Mouse (Mus musculus) hindlimb bud, embryonic 11.5 days (tissue): ENCODE measurements around the gene Mrpl46.

ENCODE experiments used
- DNase-seq: peaks from one replicate; pipeline ENCODE4 v3.0.0-alpha.2; 2012; ENCODE audit warnings: low read depth, low spot score; ENCODE audit errors: extremely low spot score

The Mrpl46 gene

GRCm38 (mm10) chr7:78769075-78769652 lies 14.2 kb downstream of the Mrpl46 start:
- no peak for DNase-seq

GRCm38 (mm10) chr7:78767929-78768531 lies 15.3 kb downstream of the Mrpl46 start:
- no peak for DNase-seq

DNA sequence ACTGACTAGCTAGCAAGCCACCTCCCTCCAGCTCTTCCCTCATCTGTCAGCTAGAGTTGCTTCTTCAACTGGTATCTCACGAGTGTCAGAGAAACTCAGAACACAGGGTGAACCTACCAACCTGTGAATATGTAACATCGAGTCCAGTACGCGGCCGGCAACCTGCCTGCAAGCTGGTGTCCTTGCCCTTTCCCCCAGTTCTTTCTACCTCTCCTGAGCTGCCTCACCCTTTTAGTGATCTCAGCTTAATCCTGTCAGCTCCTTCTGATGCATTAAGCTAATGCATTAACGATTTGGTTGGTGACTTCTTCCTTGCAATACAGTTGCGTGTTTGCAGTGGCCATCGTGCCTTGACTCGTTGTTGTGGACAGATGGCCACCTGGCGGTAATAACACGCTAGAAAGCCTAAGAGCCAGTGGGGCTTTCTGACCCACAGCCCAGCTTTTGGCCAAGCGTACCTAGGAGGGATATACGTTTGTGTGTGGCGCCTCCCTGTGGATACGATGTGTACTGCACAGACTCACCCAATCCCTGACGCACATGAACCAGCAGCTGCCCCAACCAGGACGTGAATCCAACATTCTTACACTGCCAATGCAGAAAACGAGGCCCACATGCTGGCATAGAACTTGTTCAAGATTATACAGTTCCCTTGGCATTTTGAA lies 17.2 kb downstream of the Mrpl46 start:
- DNase-seq: peak; percentile 66

DNA sequence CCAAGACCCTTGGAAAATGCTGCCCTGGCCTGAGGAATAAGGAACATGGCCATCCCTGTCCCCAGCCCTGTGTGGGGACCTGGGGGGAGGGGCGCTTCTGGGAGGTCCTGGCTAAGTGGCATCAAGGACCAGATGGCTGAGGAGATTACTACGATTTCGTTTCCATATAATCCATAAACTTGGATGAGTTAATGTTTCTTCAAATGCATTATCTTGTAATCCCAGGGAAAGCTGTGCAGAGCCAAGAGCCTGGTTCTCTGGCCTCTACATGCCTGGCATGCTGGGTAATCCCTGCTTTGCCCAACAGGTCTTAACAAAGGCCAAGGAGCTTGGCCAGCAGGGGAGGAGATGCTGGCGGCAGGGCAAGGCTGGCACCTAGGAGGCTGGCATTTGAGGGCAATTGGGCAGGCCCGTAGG lies 18.1 kb downstream of the Mrpl46 start:
- DNase-seq: no peak

DNA sequence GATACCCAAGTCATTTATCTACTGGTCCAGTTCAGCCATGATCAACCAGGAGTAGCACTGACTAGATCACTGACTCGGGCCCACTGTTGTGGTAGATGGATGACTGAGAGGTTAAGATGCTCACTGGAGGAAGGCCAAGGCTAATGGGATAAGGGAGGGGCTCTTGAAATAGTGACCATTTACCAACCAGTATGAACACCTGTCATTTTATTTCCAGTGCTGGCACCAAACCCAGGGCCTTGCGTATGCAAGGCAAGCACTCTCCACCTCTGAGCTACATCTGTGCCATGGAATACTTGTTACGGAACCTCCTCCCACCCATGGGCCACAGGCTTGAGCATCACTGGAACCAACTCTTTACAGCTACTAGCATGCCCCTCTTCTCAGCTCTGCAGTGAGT lies 19.5 kb downstream of the Mrpl46 start:
- DNase-seq: no peak

DNA sequence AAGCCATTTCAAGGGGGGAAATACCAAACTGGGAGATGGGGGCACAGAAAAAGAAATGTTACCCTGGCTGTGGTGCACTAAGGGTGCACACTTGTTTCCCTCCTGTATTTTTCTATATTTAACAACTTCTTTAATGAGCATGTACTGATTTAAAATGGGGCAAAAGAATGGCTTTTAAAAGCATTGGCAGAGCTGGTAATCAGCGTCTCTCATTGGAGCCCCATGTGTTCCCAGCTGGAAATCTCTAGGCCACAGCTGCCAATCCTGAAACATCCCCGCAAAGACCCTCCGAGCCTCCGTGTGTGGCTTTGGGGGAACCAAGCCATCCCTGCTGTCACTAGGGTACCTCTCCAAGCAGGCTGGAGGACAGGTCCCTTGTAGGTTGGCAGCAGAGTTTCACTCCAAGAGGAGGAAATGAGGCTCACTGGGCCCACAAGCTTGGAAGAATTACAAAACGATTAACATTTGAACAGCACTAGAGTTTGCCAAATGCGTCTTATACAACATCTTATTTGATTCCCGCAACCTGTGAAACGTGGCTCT lies 28.8 kb downstream of the Mrpl46 start:
- no peak for DNase-seq

DNA sequence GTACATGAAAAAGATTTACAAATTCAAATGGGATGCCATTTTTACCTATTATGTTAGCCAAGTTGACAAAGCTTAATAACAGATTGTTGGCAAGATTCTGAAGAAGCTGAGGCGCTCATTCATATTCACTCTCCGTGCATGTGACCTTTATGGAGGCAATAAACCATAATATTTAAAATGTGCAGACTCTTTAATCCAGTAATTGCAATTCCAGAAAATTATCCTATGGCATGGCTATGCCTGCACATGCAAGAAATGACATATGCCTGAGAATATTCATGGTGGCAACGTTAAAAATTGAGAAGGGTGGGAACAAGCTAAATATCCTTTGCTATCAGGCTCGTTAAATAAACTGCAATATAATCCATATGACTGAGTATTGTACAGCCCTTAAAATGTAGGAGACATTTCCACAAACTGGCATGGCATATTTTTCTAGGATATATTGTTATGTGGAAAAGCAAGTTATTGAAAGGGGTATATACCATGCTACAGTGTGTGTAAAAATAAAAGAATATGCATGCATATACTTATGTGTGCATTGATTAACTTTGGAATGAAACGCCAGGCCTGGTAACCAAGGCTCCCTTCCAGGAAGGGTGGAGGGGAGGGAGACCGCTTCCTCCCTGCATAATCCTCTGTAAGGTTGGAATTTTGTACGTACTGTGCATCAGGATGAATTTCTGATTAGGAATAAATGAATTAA lies 29.4 kb downstream of the Mrpl46 start:
- DNase-seq: no peak

- no peak for DNase-seq
Observed at GRCm38 (mm10) chr7:78752961-78753360, 30.4 kb downstream of the Mrpl46 start.

DNA sequence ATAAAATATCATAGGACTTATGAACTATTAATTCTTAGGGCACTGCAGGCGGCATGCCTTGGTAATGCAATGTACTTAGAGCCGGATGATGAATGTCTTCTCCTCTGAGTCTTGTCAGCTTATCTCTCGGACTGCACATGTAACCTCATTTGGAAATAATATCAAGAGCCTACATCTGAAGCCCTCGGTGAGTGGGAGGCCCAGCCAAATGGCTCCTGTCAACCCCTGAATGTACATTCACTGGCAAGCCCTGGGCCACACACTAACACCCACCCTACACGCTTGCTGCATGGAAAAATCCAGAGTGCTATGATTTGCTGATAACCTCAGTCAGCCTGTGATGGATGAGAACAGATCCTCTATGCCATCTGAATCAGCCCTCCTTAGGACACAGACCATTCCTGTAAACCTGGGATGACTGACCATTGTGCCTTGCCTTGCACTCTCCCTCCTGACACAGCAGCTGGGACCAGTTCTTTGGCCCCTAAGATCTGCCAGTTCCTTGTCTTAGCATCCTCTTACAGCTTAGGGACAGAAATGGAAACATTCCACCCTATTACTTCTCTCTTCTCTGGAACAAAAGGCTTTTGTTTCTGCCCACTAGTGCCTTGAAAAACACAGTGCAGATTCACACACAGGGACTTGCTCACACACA lies 39.5 kb downstream of the Mrpl46 start:
- DNase-seq: no peak

GRCm38 (mm10) chr7:78739351-78740000 lies 43.9 kb downstream of the Mrpl46 start:
- no peak for DNase-seq

DNA sequence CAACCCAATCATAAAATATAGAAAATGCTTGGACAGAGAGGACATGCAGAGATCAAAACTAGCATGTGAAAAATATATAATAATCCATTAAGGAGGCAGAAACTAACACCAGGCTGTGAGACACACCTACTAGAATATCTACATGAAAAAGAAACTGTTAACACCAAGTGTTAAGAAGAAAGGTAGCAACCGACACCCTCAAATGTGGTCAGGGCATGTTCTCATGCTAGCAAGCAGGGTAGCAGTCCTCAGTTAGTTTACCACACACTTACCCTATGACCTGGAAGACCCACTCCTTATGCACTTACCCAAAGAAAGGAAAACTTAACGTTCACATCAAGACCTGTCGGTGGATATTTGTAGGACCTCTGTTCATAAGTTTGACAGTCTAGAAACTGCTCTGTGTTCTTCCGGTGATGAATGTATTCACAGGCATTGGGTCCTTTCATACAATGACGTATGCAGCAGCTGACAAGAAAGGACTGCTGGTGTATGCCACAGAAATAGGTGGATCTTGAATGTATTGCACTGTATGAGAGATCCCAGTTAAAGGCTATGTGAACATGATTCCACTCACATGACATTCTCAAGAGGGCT lies 45.6 kb downstream of the Mrpl46 start, which contains the start of gene Ntrk3:
Ntrk3 (minus strand) TSS at position 399 of the 597 bp plus-strand sequence.
- no peak for DNase-seq

GRCm38 (mm10) chr7:78737196-78737595 lies 46.1 kb downstream of the Mrpl46 start:
- DNase-seq: no peak

DNA sequence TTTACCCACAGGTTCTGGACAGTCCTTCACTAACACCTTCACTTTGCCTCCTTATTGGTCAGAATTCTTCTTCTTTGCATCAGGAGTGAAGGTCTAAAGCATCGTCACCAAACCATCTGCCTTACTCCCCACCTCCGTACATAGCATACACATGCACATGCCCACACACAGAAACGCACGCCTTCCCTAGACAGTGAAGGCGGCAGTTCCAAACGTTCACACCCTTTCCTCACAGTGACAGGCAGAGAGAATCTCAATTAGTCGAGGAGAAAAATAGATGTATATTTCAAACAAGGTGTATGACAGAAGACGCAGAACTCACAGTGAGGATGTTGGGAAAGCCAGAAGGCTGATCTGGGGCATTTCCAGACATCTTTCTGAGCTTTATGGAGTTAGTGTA lies 51.9 kb downstream of the Mrpl46 start:
- no peak for DNase-seq
